Mouse (Mus musculus) liver, postnatal 0 days (tissue): ENCODE measurements around the gene Xylt2.

ENCODE experiments used
- CTCF ChIP-seq: sonication (generic); IDR thresholded peaks from 2 replicates; pipeline ENCODE4 v1.5.1; 2016; ENCODE audit warnings: antibody characterized with exemption, low read depth
- EP300 ChIP-seq: IDR thresholded peaks from 2 replicates; pipeline ENCODE4 v1.6.1; 2016; ENCODE audit warnings: antibody characterized with exemption, low read depth, mild to moderate bottlenecking

- no peak for TF ChIP-seq CTCF
- TF ChIP-seq EP300, result no peak
Observed at GRCm38 (mm10) chr11:94713246-94713860, 36.0 kb upstream of the Xylt2 start.
